9 mouse cellular contexts compared by ENCODE assay signal in the genomic region with DNA sequence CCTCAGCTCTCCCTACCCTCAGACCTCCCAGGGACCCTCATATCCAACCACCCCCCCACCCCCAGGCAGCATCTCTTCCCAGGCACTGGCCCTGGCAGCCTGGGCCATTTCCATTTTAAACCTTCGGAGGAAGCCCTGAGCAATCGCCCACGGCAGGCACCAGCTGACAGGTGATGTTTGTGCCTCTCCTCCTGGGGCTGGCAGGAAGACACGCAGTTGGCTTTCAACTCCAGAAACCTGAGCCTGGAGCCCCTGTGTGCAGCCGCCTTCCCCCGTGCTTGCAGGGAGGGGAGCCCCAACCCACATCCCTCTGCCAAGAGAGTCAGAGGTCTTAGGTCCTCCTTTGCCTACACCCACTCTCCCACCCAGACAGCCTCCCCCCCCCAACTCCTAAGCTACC. TPM values are rescaled to one million over a fixed set of nuclear protein-coding genes. Genes with fewer than 3 reads are reported as not detected.
DNase-seq lines count a peak whose midpoint lies in the region; ATAC-seq lines count a peak whose summit lies in the region.
"Had no signal": no experiment of that assay in that cellular context is flagged by ENCODE, and none has a peak within 500 bp of the region (broad histone marks: within the 10 kb centered on the region; RNA-seq: fewer than 3 reads in every experiment).

No protein-coding gene starts in this region.

- H3K27ac ChIP-seq in kidney, embryonic 15.5 days: no peak overlapping the region
- no peak overlapping the region for H3K27ac ChIP-seq in embryonic facial prominence, embryonic 12.5 days
- no peak overlapping the region for H3K27ac ChIP-seq in intestine, embryonic 15.5 days
- no peak overlapping the region for H3K27ac ChIP-seq in stomach, embryonic 14.5 days (ENCODE audit: low read length)

- peaks cover 96% of the 10 kb centered on the region for H3K27me3 ChIP-seq in kidney, embryonic 15.5 days
- H3K27me3 ChIP-seq in embryonic facial prominence, embryonic 12.5 days: peaks cover 80% of the 10 kb centered on the region
- H3K27me3 ChIP-seq in intestine, embryonic 15.5 days (replicated peaks): peaks cover 64% of the 10 kb centered on the region
- no peaks in the 10 kb centered on the region; the same call in 1 of the 2 replicates for H3K27me3 ChIP-seq in stomach, embryonic 14.5 days (ENCODE audit: control insufficient read depth, insufficient read depth, low read length)

- DNase-seq in kidney, postnatal 10 days: no peak
- DNase-seq in urinary bladder, postnatal 4 days (ENCODE audit: low spot score in 2 of 2): no peak
- DNase-seq in lung, postnatal 36 days: no peak

- peaks cover 58% of the 10 kb centered on the region for H3K4me1 ChIP-seq in kidney, embryonic 15.5 days
- peaks cover 41% of the 10 kb centered on the region for H3K4me1 ChIP-seq in embryonic facial prominence, embryonic 12.5 days
- H3K4me1 ChIP-seq in intestine, embryonic 15.5 days (replicated peaks): peaks cover 35% of the 10 kb centered on the region
- H3K4me1 ChIP-seq in stomach, embryonic 14.5 days (ENCODE audit: control insufficient read depth, insufficient read depth, low read length): peaks cover 21% of the 10 kb centered on the region

- no peak for ATAC-seq in kidney, embryonic 15.5 days (replicated peaks; ENCODE audit: low FRiP score)
- no peak for ATAC-seq in embryonic facial prominence, embryonic 12.5 days (ENCODE audit: insufficient number of reproducible peaks, insufficient read depth, low FRiP score, low TSS enrichment)
- no peak for ATAC-seq in intestine, embryonic 15.5 days
- no peak for ATAC-seq in stomach, embryonic 14.5 days (ENCODE audit: insufficient number of reproducible peaks, insufficient read depth, low FRiP score, low read depth)
- no peak for ATAC-seq in megakaryocyte-erythroid progenitor cell, adult 5-6 weeks (replicated peaks; ENCODE audit: low FRiP score, low TSS enrichment, poor library complexity, severe bottlenecking)

- peak overlapping the region; percentile 76 for H3K4me3 ChIP-seq in kidney, embryonic 15.5 days (replicated peaks)
- H3K4me3 ChIP-seq in embryonic facial prominence, embryonic 12.5 days: peak overlapping the region; percentile 69
- H3K4me3 ChIP-seq in intestine, embryonic 15.5 days (replicated peaks): peak overlapping the region; percentile 67; the same call in 1 of the 2 replicates
- H3K4me3 ChIP-seq in stomach, embryonic 14.5 days (ENCODE audit: low read depth, low read length): peak overlapping the region; percentile 64; the same call in 1 of the 2 replicates

- no peaks in the 10 kb centered on the region for H3K36me3 ChIP-seq in kidney, embryonic 15.5 days
- no peaks in the 10 kb centered on the region for H3K36me3 ChIP-seq in embryonic facial prominence, embryonic 12.5 days
- no peaks in the 10 kb centered on the region for H3K36me3 ChIP-seq in intestine, embryonic 15.5 days
- H3K36me3 ChIP-seq in stomach, embryonic 14.5 days (ENCODE audit: control insufficient read depth, insufficient read depth, low read length): no peaks in the 10 kb centered on the region

- H3K9ac ChIP-seq in kidney, embryonic 15.5 days: peak overlapping the region; percentile 66
- H3K9ac ChIP-seq in embryonic facial prominence, embryonic 12.5 days: peak overlapping the region; percentile 76; the same call in 1 of the 2 replicates
- no peak overlapping the region for H3K9ac ChIP-seq in intestine, embryonic 15.5 days
- H3K9ac ChIP-seq in stomach, embryonic 14.5 days (replicated peaks; ENCODE audit: low read depth, low read length): no peak overlapping the region

- no peaks in the 10 kb centered on the region for H3K9me3 ChIP-seq in kidney, embryonic 15.5 days (replicated peaks)
- no peaks in the 10 kb centered on the region for H3K9me3 ChIP-seq in embryonic facial prominence, embryonic 12.5 days
- no peaks in the 10 kb centered on the region for H3K9me3 ChIP-seq in intestine, embryonic 15.5 days
- H3K9me3 ChIP-seq in stomach, embryonic 14.5 days (ENCODE audit: control insufficient read depth, low read depth, low read length): no peaks in the 10 kb centered on the region

- peak overlapping the region; percentile 100 for H3K4me2 ChIP-seq in kidney, embryonic 15.5 days
- peak overlapping the region; percentile 98 for H3K4me2 ChIP-seq in embryonic facial prominence, embryonic 12.5 days (replicated peaks)
- H3K4me2 ChIP-seq in intestine, embryonic 15.5 days (replicated peaks): peak overlapping the region; percentile 100
- peak overlapping the region; percentile 98 for H3K4me2 ChIP-seq in stomach, embryonic 14.5 days (replicated peaks; ENCODE audit: low read depth, low read length)

- WGBS in kidney, embryonic 15.5 days: 6% methylated on average over 6 of the region's 6 CpGs
- WGBS in embryonic facial prominence, embryonic 12.5 days: 4% methylated on average over 6 of the region's 6 CpGs
- WGBS in intestine, embryonic 15.5 days: 22% methylated on average over 6 of the region's 6 CpGs
- WGBS in stomach, embryonic 14.5 days: 8% methylated on average over 6 of the region's 6 CpGs

RNA-seq across cellular contexts. Expression of a gene that starts 41.9 kb away (rescaled TPM):
- 206 and 224 TPM in 2 replicates for polyA plus RNA-seq in kidney, embryonic 15.5 days (2015; fragmentation: Nextera tagmentation; extraction: Ambion mirVana)
- polyA plus RNA-seq in embryonic facial prominence, embryonic 12.5 days (2016; fragmentation: Nextera tagmentation; extraction: Ambion mirVana): 234 and 242 TPM in 2 replicates
- polyA plus RNA-seq in intestine, embryonic 15.5 days (2015; fragmentation: Nextera tagmentation; extraction: Ambion mirVana): 166 and 172 TPM in 2 replicates
- polyA plus RNA-seq in stomach, embryonic 14.5 days (2014; fragmentation: Nextera tagmentation; extraction: Ambion mirVana): 222 and 238 TPM in 2 replicates
- 51.9 and 60.3 TPM in 2 replicates for total RNA-seq in megakaryocyte-erythroid progenitor cell, adult 5-6 weeks (2014; fragmentation: Nextera tagmentation)
- total RNA-seq in megakaryocyte-erythroid progenitor cell, adult 5-6 weeks (2017): 59.8 and 81.4 TPM in 2 replicates

RNA-seq across cellular contexts. Expression of a gene that starts 53.2 kb away (rescaled TPM):
- 1,089 and 1,191 TPM in 2 replicates for polyA plus RNA-seq in kidney, embryonic 15.5 days (2015; fragmentation: Nextera tagmentation; extraction: Ambion mirVana)
- polyA plus RNA-seq in embryonic facial prominence, embryonic 12.5 days (2016; fragmentation: Nextera tagmentation; extraction: Ambion mirVana): 824 and 858 TPM in 2 replicates
- 1,343 and 1,351 TPM in 2 replicates for polyA plus RNA-seq in intestine, embryonic 15.5 days (2015; fragmentation: Nextera tagmentation; extraction: Ambion mirVana)
- polyA plus RNA-seq in stomach, embryonic 14.5 days (2014; fragmentation: Nextera tagmentation; extraction: Ambion mirVana): 1,044 and 1,144 TPM in 2 replicates
- total RNA-seq in megakaryocyte-erythroid progenitor cell, adult 5-6 weeks (2014; fragmentation: Nextera tagmentation): 777 and 822 TPM in 2 replicates
- 576 and 680 TPM in 2 replicates for total RNA-seq in megakaryocyte-erythroid progenitor cell, adult 5-6 weeks (2017)

RNA-seq across cellular contexts. Expression of a gene that starts 58.7 kb away (rescaled TPM):
- polyA plus RNA-seq in kidney, embryonic 15.5 days (2015; fragmentation: Nextera tagmentation; extraction: Ambion mirVana): 4.4 and 5.0 TPM in 2 replicates
- polyA plus RNA-seq in embryonic facial prominence, embryonic 12.5 days (2016; fragmentation: Nextera tagmentation; extraction: Ambion mirVana): 6.6 and 6.8 TPM in 2 replicates
- polyA plus RNA-seq in intestine, embryonic 15.5 days (2015; fragmentation: Nextera tagmentation; extraction: Ambion mirVana): 1.8 and 2.1 TPM in 2 replicates
- polyA plus RNA-seq in stomach, embryonic 14.5 days (2014; fragmentation: Nextera tagmentation; extraction: Ambion mirVana): 7.4 and 9.2 TPM in 2 replicates
- not detected in 2 replicates for total RNA-seq in megakaryocyte-erythroid progenitor cell, adult 5-6 weeks (2014; fragmentation: Nextera tagmentation)
- not detected in 2 replicates for total RNA-seq in megakaryocyte-erythroid progenitor cell, adult 5-6 weeks (2017)
- total RNA-seq: hematopoietic stem cell, adult 5-6 weeks had no signal

Comparison
In these comparisons a context has a peak if more than half of its experiments do, and no peak if none do; other contexts are left out.
1. H3K9ac ChIP-seq: peak in kidney, embryonic 15.5 days (single experiment) and embryonic facial prominence, embryonic 12.5 days (single experiment); none in intestine, embryonic 15.5 days (single experiment) and stomach, embryonic 14.5 days (single experiment).
2. Peak in every context shown above with its lines, with median percentiles within 50 percentile points of each other: H3K4me2 ChIP-seq and H3K4me3 ChIP-seq.